Mouse (Mus musculus) brain, embryonic 14.5 days (tissue): ENCODE measurements at regions not wholly inside any gene's neighbourhood (a gene's known extent, or its start where the extent isn't known, plus 50 kb on each side); places are given as distances from the start of the nearest gene placed in this dataset.

ENCODE experiments used
- CTCF ChIP-seq: fragments of 200-500 bp; IDR thresholded peaks from 2 replicates; pipeline ENCODE4 v1.5.1; 2012; ENCODE audit warnings: inconsistent platforms, mild to moderate bottlenecking, moderate library complexity, borderline replicate concordance; ENCODE audit not compliant: insufficient read depth, insufficient read length; ENCODE audit errors: extremely low read depth
- POLR2A ChIP-seq: fragments of 200-500 bp; IDR thresholded peaks from 2 replicates; pipeline ENCODE4 v1.6.1; 2012; ENCODE audit warnings: mild to moderate bottlenecking, inconsistent platforms, borderline replicate concordance; ENCODE audit not compliant: poor library complexity, insufficient read depth, insufficient read length, severe bottlenecking; ENCODE audit errors: extremely low read depth

- no peak for TF ChIP-seq CTCF
- TF ChIP-seq POLR2A, result no peak
Measured at GRCm38 (mm10) chr3:82271965-82272364, 85.9 kb upstream of the Map9 start.
